Mouse (Mus musculus): Measurements from ENCODE around the gene Wdr92. TPM values are rescaled to one million over a fixed set of nuclear protein-coding genes. Genes with fewer than 3 reads are reported as not detected.

Gene Wdr92
- 2.0 TPM in 1 of 2 replicates, not detected in the other for polyA plus RNA-seq (2012; ENCODE audit: insufficient read depth, low replicate concordance)

DNA sequence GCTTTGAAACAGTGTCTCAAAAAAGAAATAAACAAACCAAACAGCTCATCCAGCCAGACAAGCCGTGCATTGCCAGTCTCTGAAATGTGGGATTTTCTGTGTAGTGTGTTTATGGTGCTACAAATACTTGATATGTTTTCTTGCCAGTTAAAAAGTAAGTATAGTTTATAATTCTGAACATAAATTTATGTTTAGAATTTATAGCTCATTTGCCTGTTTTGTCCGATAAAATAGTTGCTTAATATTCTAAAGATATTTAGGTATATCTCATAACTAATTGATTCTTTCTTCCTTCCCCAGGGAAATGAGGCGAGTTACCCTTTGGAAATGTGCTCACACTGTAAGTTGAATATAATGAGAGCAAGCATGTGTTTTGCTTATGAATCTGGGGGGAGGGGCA lies at the start of gene Wdr92:
Gene Wdr92 (plus strand): TSS at position 301 of the 400 bp plus-strand sequence.
- no peaks in the 10 kb centered on the region for H3K27me3 ChIP-seq (replicated peaks)
- no peaks in the 10 kb centered on the region for H3K9me3 ChIP-seq
- TF ChIP-seq GATA1 (IDR thresholded peaks at IDR 0.05; ENCODE audit: borderline replicate concordance, low read length) (no peak), FLI1 (IDR thresholded peaks at IDR 0.05; ENCODE audit: low read length) (no peak)
- H3K36me3 ChIP-seq (replicated peaks; ENCODE audit: low read length), result peaks cover 37% of the 10 kb centered on the region
- no peak within 1 kb of the TSS for H3K4me3 ChIP-seq (replicated peaks)
- peaks cover 73% of the 10 kb centered on the region for H3K4me1 ChIP-seq

DNA sequence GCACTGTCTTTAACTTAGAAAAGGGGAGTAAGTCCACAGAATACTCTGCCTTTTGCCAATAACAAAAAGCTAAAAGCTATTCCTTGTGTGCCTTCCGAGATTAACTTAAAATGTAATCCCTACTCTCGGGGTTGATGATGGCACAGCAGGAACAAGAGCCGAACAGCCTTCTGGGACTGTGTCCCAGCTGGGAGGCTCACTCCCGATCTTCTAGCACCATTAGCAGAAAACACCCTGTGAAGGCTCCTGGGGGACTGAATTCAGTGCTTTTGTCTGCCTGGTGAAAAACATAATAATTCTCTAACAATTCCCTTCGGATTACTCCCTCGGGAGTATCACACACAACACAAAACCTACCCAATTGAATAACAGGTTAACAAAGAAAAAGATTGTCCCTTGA lies 46.3 kb upstream of the Wdr92 start:
- H3K27me3 ChIP-seq (replicated peaks), result peaks cover 5% of the 10 kb centered on the region
- peaks cover 7% of the 10 kb centered on the region for H3K9me3 ChIP-seq
- no peaks in the 10 kb centered on the region for H3K36me3 ChIP-seq (replicated peaks; ENCODE audit: low read length)
- H3K4me1 ChIP-seq, result no peaks in the 10 kb centered on the region
- no peak overlapping the region for H3K4me3 ChIP-seq (replicated peaks)
- TF ChIP-seq GATA1 (IDR thresholded peaks at IDR 0.05; ENCODE audit: borderline replicate concordance, low read length), result no peak
- TF ChIP-seq FLI1 (IDR thresholded peaks at IDR 0.05; ENCODE audit: low read length), result no peak

- H3K27me3 ChIP-seq (replicated peaks), result peaks cover 2% of the 10 kb centered on the region
- TF ChIP-seq GATA1 (IDR thresholded peaks at IDR 0.05; ENCODE audit: borderline replicate concordance, low read length) (no peak), FLI1 (IDR thresholded peaks at IDR 0.05; ENCODE audit: low read length) (no peak)
- no peaks in the 10 kb centered on the region for H3K4me1 ChIP-seq
- no peaks in the 10 kb centered on the region for H3K36me3 ChIP-seq (replicated peaks; ENCODE audit: low read length)
- no peaks in the 10 kb centered on the region for H3K9me3 ChIP-seq
- H3K4me3 ChIP-seq (replicated peaks), result no peak overlapping the region
Measured at GRCm38 (mm10) chr11:17138306-17139033, 43.4 kb upstream of the Wdr92 start.

- H3K4me3 ChIP-seq (replicated peaks), result peak within 1 kb of the TSS; percentile 96
- peaks cover 43% of the 10 kb centered on the region for H3K4me1 ChIP-seq
- peaks cover 2% of the 10 kb centered on the region for H3K9me3 ChIP-seq
- H3K36me3 ChIP-seq (replicated peaks; ENCODE audit: low read length), result peaks cover 6% of the 10 kb centered on the region
- no peaks in the 10 kb centered on the region for H3K27me3 ChIP-seq (replicated peaks)
- TF ChIP-seq GATA1 (IDR thresholded peaks at IDR 0.05; ENCODE audit: borderline replicate concordance, low read length) (no peak), FLI1 (IDR thresholded peaks at IDR 0.05; ENCODE audit: low read length) (peak; percentile 50; the same call in 1 of the 2 replicates)
Measured at GRCm38 (mm10) chr11:17158858-17159737, 22.8 kb upstream of the Wdr92 start, which contains the start of gene Ppp3r1. Ppp3r1 (plus strand) TSS chr11:17159263.

DNA sequence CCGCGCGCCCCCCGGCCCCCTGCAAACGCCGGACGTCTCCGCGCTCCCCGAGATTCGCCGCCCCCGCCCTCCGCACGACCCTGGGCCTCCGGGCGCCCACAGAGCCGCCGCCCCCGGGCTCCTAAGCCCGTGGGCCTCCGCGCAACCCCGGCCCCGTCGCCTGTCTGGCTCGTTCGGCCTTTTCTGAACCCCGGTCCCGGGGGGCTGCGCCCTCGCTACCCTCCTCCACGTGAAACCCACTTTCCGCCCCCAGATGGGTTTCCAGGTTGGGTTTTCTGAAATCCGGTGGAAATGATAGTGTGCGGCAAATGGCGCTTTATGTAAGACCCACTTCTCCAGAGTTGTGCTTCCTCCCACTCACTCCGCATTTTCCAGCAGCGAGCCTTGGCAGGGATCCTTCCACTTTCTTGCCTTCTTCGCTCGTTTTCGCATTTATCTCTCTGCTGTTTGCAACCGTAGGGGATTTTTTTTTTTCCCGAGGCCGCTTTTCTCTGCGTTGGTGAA lies 22.1 kb upstream of the Wdr92 start:
- H3K9me3 ChIP-seq, result no peaks in the 10 kb centered on the region
- no peaks in the 10 kb centered on the region for H3K27me3 ChIP-seq (replicated peaks)
- peaks cover 50% of the 10 kb centered on the region for H3K4me1 ChIP-seq
- no peak for TF ChIP-seq GATA1 (IDR thresholded peaks at IDR 0.05; ENCODE audit: borderline replicate concordance, low read length)
- TF ChIP-seq FLI1 (IDR thresholded peaks at IDR 0.05; ENCODE audit: low read length), result no peak
- peak overlapping the region; percentile 96 for H3K4me3 ChIP-seq (replicated peaks)
- peaks cover 6% of the 10 kb centered on the region for H3K36me3 ChIP-seq (replicated peaks; ENCODE audit: low read length)

DNA sequence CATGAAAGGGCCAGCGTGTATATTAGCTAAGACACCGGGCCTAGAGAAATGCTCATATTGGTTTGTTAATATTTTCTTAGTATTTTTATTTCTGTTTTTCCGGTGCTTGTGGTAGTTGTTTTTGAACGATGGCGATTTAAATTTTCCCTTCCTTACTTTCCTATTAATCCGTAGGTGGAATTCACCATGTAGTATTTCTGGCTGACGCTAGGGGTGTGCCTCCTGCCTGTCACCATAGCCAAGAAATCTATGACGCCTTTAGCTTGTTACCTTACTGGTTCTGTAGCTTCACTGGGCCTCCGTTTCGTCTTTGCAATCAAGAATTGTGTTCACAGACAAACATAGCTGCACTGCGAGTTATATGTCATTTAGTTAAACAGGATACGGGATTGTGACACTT lies 21.7 kb upstream of the Wdr92 start:
- peaks cover 6% of the 10 kb centered on the region for H3K36me3 ChIP-seq (replicated peaks; ENCODE audit: low read length)

GRCm38 (mm10) chr11:17163956-17164355 lies 18.0 kb upstream of the Wdr92 start:
- H3K36me3 ChIP-seq (replicated peaks; ENCODE audit: low read length), result peaks cover 16% of the 10 kb centered on the region
- H3K9me3 ChIP-seq, result no peaks in the 10 kb centered on the region
- peaks cover 80% of the 10 kb centered on the region for H3K4me1 ChIP-seq
- peak overlapping the region; percentile 66 for H3K4me3 ChIP-seq (replicated peaks)
- no peaks in the 10 kb centered on the region for H3K27me3 ChIP-seq (replicated peaks)
- TF ChIP-seq FLI1 (IDR thresholded peaks at IDR 0.05; ENCODE audit: low read length), result no peak
- TF ChIP-seq GATA1 (IDR thresholded peaks at IDR 0.05; ENCODE audit: borderline replicate concordance, low read length), result no peak

More for the DNA sequence above, 21.7 kb upstream of the Wdr92 start:
- peak overlapping the region; percentile 96 for H3K4me3 ChIP-seq (replicated peaks)
- peaks cover 54% of the 10 kb centered on the region for H3K4me1 ChIP-seq
- no peaks in the 10 kb centered on the region for H3K9me3 ChIP-seq
- no peak for TF ChIP-seq GATA1 (IDR thresholded peaks at IDR 0.05; ENCODE audit: borderline replicate concordance, low read length)
- no peak for TF ChIP-seq FLI1 (IDR thresholded peaks at IDR 0.05; ENCODE audit: low read length)
- H3K27me3 ChIP-seq (replicated peaks), result no peaks in the 10 kb centered on the region

- Histone ChIP-seq H3K4me1 (peaks cover 98% of the 10 kb centered on the region), H3K9me3 (no peaks in the 10 kb centered on the region), H3K4me3 (replicated peaks) (peak overlapping the region; percentile 64), H3K27me3 (replicated peaks) (no peaks in the 10 kb centered on the region), H3K36me3 (replicated peaks; ENCODE audit: low read length) (peaks cover 19% of the 10 kb centered on the region)
- TF ChIP-seq GATA1 (IDR thresholded peaks at IDR 0.05; ENCODE audit: borderline replicate concordance, low read length) (no peak), FLI1 (IDR thresholded peaks at IDR 0.05; ENCODE audit: low read length) (no peak)
Measured at GRCm38 (mm10) chr11:17166627-17167026, 15.3 kb upstream of the Wdr92 start.

DNA sequence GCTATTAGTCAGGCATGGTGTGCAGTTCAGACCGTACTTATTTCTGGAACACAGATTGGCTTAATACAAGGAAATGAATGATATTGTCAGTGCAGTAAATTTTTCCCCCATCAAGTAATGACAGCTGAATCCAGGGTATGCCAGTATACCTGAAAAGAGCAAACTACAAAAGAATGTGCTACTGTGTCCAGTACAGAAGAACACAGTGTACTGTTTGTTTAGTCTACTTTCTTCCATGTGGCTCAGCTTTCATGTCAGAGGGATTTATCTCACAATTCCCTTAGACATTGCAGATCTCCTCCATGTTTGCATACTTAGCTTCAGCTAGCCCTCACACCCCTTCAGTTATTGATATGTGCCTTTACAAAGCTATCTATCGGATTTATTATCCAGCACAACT lies 12.6 kb upstream of the Wdr92 start:
- H3K36me3 ChIP-seq (replicated peaks; ENCODE audit: low read length), result peaks cover 39% of the 10 kb centered on the region
- no peak overlapping the region for H3K4me3 ChIP-seq (replicated peaks)
- peaks cover 81% of the 10 kb centered on the region for H3K4me1 ChIP-seq
- no peak for TF ChIP-seq GATA1 (IDR thresholded peaks at IDR 0.05; ENCODE audit: borderline replicate concordance, low read length)
- no peak for TF ChIP-seq FLI1 (IDR thresholded peaks at IDR 0.05; ENCODE audit: low read length)
- no peaks in the 10 kb centered on the region for H3K27me3 ChIP-seq (replicated peaks)
- H3K9me3 ChIP-seq, result peaks cover 7% of the 10 kb centered on the region
